Mouse (Mus musculus) thymus, adult 2 months (tissue): ENCODE measurements around the gene Jdp2.

Source experiments
- CTCF ChIP-seq: fragments of 200-500 bp; IDR thresholded peaks from 2 replicates; pipeline ENCODE4 v1.5.1; 2012; ENCODE audit warnings: mild to moderate bottlenecking, control low read depth, low read length, moderate library complexity, borderline replicate concordance; ENCODE audit not compliant: control insufficient read depth, poor library complexity, insufficient read depth; ENCODE audit errors: extremely low read depth
- POLR2A ChIP-seq: fragments of 200-500 bp; IDR thresholded peaks from 2 replicates; pipeline ENCODE4 v1.6.1; 2012; ENCODE audit warnings: mild to moderate bottlenecking, low read length, control low read depth, moderate library complexity; ENCODE audit not compliant: control insufficient read depth, poor library complexity, insufficient read depth; ENCODE audit errors: extremely low read depth

DNA sequence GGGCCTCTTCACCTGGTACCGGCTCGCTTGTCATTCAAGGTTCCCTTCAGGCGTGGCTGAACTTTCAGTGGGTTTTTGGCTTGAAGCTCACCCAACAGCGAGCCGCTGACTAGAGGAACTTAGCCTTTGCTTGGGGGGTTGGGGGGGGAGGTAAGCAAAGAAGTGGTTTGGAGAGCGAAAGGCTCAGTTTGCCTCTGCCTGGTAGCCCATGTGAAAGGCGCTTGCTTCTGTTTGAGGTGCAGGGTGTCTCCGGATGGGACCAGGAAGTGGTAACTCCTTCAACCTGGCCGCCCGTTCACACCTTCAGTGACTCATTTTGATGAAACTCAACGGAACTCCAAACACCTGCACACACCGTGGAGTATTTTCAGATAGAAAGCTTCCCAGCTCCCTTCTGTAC, 62.0 kb downstream of the Jdp2 start:
- no peak for TF ChIP-seq POLR2A
- TF ChIP-seq CTCF = no peak
